Mouse (Mus musculus) layer of hippocampus, adult 8-10 months (tissue): ENCODE data around the gene Cc2d2a. TPM values are rescaled to one million over a fixed set of nuclear protein-coding genes. Genes with fewer than 3 reads are reported as not detected.

Source experiments
- DNase-seq, 2 experiments: peaks; one replicate each; pipeline ENCODE4 v3.0.0; 2022; ENCODE audit warnings: low spot score in 2 of 2
- total RNA-seq, 4 experiments: library from RNA; stranded (reverse); gene quantifications; 2 replicates each; pipeline ENCODE4 v1.2.4; 2022

Cc2d2a gene
- total RNA-seq = 10 to 100 TPM; 19.5 to 26.2 (median 21.2) TPM

DNA sequence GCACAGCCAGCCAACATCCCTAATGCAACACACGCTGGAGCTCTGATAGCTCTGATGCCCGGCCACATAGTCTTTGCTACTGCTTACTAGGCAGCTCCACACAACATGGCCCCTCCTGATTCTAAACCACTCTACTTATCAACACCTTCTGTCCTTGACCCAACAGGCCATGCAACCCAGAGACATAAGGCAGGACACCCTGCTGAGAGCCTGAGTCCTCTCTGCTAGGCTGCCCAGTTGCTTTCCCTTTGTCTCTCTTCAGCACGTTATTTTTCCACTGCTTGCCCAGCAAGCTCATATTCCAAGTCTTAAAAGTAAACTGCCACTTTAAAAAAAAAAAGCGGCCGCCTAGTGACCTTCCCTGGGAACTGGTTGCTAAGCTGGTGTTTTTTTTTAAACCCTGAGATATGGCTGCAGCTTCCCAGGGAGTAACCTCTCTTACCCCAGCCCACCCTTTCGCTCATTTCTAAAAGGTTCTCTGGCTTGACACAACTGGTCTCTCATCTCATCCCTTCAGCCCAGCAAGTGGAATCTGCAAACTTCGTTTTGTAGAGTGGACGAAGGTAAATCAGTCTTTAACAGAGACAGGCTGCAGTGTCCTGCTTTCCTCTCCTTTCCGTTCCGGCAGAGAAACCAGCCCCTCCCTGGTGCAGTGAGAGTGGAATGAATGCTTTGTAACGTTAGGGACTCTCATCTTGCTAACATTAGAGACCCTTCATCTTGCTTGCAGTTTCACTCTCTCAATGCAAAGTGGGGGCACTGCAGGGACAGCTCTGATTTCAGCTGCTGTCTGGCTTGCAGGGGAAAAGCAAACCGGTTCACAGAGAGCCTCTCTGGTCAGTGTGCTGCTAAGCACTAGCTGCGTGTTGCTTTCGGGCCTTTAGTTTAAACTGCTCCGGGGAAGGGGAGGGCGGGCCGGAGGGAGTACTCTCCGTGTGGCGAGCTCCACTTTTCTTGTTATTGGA lies at the start of gene Cc2d2a:
Cc2d2a (plus strand) TSS at position 350 of the 965 bp plus-strand sequence.
- peak in 1 of 2 experiments; percentile 27 for DNase-seq

DNA sequence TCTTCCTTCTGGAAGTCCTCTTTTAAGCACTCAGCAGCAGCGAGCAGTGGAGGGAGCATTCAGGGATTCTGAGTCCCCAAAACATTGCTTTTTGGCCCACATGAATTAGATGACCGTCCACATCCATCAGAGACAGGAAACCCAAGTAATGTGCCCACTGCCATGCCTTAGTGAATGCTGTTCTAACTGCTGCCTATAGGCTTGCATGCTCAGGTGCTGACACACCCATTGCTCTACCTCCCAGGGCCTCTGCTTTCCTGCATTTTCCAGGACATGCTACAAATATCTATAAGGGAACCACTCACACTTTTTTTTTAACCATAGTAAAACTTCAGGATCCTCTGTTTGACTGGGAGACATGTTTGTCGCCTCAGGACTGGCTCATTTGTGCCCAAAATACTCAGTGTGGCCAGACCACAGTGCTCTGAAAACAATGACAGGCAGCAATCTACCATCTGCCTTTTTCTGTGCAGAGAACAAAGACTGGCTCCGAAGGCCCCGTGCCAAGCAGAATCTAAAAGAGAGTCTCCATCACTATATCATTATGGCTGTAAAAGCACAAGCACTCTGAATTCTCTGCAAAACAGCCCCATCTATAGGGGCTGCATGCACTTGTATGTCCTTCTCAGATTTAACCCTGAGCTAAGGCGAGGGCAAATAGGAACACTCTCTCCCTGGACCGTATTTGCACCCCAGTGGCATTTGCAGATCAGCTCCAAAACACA lies 40.4 kb upstream of the Cc2d2a start:
- DNase-seq = peak in 1 of 2 experiments; percentile 46

DNA sequence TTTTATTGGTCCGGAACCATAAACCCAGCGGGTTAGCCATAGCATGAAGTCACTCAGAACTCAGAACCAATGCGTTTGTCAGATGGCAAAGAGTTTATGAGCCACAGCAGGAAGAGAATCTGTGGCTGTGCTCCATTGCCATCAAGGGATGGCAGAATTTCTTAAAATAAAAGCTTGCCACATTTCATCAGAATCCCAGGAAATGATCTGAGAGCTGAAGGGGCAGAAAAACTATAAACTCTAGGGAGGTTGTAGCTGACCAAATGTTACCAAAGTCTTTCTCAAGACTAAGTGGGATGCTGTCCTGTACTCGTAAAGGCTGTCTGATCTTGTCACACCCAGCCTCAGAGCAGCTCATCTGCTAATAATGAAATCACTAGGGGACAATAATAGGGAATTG lies 36.7 kb upstream of the Cc2d2a start:
- no peak for DNase-seq

DNA sequence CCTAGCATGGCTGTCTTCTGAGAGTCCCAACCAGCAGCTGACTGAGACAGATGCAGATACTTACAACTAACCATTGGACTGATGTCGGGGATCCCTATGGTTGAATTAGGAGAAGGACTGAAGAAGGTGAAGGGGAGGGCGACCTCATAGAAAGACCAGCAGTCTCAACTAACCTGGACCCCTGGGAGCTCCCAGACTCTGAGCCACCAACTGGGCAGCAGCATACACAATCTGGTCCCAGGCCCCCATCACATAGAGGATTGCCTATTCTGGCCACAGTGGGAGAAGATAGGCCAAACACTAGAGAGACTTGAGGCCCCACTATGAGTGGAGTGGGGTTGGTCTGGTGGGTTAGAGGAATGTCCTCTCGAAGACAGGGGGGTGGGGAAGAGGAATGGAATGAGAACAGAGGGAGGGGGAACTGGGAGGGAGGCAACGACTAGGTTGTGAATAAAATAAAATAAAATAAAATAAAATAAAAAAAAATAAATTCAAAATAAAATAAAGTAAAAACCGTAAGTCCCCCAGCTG lies 28.0 kb upstream of the Cc2d2a start:
- DNase-seq = no peak

DNA sequence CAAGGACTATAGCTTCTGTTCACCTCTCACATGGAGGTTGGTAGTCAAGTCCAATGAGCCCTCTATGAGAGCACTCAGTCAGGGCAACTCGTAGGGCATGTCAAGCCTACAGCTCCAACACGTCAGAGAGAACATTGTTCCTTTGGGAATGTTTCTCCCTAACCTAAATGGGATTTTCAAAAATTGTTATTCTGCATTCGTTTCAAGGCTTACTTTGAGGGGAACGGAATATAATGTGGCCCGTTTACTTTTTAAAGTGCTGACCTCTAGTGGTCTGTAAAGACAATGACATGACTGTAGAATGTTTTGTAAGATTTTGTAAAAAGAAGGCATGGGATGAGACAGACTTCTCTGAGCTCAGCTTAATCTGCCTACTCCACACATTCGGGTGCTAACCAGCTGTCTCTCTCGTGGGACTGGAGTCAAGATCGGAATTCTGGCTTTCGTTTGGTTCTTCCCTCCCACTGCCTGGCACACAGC lies 27.5 kb upstream of the Cc2d2a start:
- peak; percentile 72 to 74 for DNase-seq

DNA sequence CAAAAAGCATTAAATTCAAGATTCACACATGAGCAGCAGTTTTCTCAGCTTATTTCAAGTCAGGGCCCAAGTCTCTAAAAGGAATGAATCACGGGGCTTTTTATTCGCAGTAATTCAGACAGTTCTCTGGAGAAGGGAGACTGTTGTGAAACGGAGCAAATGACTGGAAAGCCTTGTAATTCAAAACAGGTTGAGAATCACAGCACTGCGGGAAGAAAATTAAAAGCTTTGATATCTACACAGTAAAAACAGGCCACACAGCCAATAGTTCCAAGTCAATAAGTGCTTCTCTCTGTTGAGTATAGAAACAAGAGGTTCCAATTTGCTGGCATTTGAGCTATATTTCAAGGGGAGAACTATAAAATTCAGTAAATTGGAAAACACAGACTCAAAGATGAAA lies 17.1 kb upstream of the Cc2d2a start:
- no peak for DNase-seq

DNA sequence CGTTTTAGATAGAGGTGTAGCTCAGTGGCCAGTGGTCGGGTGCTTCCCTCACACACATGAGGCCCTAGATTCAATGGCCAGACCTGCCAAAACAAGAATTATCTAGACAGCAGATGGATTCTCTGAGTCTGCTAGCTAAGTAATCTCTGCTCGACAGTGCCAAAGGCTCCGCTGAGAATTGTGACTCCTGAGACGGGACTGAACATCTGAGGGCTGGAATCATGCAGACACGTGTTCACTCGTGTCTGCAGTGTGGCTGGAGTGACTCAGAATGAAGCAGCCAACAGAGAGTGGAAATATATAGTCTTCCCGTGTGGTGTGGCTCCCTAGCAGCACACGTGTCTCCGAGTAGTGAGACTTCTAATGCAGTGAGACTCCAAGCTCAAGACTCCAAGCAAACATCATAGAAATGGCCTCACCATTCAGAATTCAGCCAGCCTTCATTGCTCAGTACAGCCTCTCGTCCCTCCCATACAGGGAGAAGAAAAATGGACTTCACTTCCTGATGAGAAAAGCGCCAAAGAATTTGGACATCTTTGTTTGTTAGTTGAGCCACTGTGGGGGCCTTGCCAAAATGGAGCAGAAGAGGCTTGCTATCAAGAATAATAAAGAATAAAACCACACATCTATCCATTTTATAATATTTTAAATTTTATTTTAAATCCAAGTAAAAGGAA lies 14.9 kb upstream of the Cc2d2a start:
- DNase-seq = no peak

DNA sequence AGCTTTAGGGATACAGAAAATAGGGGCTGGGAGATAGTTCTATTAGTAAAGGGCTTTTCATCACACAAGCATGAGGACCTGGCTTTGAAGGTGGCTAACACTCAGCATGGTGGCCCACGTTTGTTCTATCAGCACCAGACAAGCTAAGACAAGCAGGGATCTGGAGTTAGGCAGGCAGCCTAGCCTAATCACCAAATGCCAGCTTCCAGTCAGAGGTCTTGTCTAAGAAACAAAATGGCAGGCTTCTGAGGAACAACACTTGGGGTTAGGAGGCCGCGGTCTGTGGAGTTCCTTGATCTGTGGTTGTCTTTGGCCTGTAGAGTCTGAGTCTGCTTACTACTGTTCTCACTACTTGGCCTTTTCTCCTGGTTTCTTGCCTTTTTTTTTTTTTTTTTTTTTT lies 648 bp upstream of the Cc2d2a start:
- no peak for DNase-seq

DNA sequence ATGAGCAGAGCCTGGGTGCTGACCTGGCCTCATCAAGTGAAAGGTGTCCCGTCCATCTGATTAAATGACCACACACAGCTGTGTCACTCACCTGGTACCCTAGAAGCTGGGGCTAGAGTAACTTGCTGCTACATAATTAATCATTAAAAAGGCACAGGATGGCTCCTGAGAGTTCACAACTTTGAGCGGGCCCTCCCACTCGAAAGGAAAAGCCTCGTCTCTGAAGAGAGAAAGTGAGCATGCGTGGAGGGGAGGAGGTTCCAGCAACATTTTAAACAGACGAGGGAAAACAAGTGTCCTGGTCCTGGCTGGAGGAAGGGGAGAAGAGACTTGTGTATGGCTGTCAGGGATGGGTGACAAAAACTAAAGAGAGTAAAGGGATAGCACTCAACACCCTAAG lies 1.4 kb downstream of the Cc2d2a start:
- no peak for DNase-seq

DNA sequence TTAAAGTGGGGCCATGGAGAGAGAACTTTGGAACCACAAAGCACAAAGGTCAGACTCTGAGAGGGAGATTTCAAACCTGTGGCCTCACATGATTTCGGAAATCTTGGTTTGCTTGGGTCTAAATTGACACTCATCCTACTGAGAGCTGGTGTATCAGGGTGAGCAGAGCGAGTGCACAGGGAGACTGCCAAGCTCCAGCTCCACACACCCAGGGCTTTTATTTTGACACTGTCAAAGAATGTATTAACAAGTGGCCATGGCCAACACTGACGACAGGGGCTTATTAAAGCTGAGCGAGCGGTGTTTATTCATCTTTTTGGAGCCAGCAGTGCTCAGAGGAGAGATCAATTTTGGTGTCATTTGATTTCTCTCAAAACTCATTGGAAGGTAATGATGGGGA lies 3.0 kb downstream of the Cc2d2a start:
- no peak for DNase-seq

DNA sequence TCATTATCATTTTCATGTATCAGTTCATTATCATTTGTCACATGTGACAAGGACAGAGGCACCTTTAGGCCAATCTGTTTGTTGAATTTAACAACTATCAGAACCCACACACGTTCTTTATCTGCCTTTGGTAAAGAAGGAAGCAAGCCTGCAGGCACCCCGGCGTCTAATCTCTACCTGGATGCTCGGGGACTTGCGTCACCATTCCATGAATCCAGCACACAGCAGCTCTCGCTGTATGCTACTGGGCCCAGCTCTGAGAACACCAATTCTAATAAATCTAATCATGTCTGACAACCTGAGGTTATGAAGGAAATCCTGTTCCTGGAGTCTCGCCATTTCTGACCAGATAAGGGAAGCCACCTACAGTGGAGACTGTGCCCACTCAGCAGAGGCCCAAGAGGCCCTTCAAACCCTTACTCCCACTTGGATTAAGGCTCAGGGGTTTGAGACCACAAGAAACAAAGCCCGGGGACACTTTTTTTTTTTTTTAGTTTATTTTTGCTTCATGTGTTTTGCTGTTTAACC lies 7.0 kb downstream of the Cc2d2a start:
- no peak for DNase-seq

DNA sequence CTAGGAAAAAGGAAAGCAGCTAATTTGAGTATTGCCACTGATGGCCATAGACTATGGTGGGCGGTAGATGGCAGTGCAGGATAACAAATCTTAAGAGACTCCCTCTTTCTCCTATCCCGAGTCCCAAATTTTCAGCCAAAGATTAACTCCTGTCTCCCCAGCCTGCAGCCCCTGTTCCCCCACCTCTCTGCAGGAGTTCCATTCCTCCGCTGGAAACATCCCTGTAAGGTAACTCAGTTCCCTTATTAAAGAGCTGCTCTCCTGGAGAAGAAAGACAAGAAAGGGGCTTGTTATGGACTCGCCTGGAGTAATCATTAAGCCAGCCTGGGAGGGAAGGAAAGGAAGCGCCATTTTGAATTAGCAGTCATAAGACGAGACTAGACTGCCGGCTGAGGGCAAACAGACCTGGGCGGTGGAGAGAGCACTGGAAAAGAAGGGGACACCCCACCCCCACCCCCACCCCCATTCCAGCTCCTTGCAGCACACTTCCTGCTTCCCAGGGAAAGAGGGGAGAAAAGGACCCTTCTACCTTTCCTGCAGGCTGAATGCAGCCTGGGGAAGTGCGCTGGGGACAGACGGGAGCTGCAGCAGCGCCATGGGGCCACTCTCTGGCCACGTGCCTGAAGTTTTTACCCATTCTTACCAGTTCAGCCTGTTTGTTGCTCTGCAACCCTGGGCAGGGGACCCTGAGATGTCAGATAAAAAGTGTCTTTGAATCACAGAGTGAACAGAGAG lies 10.2 kb downstream of the Cc2d2a start:
- DNase-seq = peak; percentile 82

DNA sequence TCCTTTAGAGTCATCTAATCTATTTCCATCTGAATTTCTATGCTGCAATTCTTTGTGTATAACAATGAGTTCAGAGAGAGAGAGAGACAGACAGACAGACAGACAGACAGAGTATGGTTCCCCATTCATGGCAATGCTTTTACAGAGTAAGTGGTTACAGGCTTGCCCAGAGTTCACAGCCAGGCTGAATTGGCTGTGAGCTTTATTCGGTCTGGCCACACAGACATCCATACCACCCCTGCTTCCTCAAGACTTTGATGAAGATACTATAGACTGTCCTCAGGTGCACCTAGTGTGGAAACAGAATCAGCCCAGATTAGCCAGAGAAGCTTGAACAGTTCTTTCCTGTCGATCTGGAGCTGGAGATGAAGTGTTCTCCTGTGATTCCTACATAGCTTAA lies 10.9 kb downstream of the Cc2d2a start:
- no peak for DNase-seq

DNA sequence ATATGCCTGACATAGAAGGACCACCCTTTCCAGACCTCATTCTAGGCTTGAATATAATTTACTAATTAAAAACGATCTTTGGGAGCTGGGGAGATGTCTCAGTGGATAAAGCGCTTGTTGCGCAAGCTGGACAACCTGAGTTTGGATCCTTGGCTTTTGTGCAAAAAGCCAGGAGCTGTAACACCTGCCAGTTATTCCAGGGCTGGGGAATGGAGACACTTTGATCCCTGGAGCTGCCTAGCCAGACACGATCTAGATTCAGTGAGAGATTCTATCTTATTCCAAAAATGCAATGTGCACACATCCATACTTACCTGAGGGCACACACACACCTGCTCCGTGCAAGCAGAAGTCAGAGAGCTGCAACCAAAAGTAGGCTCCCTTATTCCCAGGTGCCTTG lies 23.3 kb downstream of the Cc2d2a start:
- no peak for DNase-seq

DNA sequence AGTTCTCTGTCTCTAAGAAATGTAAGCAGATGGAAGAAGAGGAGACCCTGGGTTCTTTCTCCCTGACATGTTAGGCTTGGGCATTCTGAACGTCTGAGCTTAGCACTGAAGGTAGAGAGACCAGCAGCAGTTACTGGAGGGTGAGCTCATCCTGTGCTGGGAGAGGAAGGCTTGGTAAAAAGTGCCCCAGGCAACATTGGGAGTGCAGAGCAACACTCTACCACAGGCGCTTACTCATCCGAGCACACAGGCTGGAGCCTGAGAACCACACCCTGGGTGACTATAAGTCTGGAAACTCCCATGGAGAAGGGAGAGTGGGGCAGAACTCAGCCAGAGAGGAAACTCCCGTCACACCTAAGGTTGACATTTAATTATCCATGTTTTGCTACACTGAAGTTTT lies 30.3 kb downstream of the Cc2d2a start:
- no peak for DNase-seq

DNA sequence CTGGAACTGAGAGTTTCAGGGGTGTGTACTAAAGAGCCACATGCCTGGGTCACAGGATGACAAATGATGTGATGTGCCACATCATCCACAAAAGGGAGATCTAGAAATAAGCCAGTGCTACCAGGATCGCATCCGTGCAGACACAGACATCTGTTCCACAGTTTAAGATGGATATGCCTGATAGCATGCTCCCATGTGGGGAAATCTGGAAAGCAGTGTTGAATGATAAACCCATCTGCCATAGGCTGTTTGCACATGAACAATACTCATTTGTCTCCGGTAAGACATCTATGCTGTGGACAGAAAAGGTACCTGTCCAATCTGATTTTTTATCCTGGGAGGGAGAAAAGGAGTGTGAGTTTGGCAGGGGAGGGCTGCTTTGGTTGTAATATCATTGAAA lies 35.0 kb downstream of the Cc2d2a start:
- DNase-seq = peak in 1 of 2 experiments; percentile 13

DNA sequence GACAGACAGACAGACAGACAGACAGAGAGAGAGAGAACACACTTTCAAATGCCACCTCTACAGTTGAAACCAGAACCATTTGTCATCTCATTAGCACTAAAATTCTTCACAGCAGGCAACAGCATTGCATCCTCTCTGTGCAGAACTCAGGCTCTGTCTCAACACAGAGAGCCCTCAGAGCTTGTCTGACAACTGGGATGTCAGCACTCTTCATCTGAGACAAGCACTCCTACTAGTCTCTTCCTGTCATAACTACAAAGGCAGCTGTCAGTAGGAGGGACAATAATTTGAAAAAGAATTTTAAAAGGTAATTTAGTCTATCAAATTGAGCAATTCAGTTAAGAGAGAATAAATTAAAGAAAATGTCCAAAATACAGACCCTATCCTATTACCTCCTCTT lies 37.1 kb downstream of the Cc2d2a start:
- DNase-seq = no peak

DNA sequence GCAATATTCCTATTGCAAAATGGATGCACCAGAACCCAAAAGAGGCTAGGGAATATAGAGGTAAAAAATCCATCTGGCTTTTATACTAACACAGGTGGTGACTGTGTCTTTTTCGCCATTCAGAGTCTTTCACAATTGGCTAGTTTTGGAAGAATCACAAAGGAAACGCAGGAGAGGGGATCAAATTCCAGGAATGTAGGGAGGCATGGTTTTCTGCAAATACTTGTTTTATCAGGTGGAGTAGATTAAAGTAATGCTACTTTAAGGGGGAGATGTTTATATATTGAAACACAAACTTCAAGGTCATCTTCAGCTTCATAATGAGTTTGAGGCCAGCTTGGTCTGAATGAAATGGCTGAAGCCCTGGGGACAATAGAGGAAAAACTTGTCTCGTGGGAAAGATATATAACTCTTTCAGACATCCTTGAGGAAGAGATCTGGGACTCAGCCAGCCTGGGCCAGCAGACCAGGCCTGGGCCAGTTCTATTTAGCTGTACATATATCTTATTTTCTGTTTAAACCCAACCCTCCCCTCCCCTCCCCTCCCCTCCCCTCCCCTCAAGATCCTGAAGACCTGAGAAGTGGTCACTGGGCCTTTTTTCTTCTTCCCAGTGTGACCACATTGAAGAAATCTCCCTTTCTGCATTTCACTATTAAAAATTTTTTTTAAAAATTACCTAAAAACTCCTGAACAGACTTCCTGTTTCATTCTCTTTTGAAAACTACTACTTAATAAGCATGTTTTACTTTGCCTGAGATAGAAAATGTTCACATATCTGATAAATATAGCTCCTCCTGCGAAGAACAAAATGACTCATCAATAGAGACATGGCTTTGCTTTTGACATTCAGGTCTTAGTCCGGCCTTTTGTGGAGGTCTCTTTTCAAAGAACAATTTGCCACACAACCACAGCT lies 59.6 kb downstream of the Cc2d2a start:
- DNase-seq = no peak

DNA sequence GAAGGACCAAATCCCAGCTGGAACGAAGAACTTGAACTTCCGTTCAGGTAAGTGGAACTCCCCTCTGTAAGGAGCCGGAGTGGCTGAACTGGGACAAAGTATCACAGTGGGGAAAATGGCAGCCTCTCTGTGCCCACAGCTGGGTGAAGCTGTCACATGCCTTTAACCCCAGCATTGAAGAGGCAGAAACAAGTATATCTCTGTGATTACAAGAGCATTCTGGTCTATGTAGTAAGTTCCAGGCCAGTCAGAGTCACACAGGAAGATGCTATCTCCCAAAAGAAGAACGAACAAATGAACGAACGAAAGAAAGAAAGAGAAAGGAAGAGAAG lies 60.3 kb downstream of the Cc2d2a start:
- DNase-seq = no peak

DNA sequence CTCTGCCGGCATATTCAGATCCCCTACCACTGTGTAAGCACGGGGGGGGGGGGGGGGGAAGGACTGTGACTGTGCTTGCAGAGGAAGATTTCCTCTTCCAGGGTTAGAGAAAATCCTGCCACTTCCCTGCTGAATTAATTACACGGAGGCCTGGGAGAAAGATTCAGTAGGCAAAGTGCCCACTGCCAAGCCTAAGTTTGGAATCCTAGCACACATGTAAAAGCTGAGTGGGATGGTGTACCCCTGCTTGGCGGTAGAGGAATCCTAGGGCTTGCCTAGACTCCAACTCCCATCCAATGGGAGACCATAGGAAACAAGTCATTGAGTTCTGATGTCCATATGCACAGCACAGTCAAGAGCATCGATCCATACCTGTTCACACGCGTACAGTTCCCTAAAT lies 61.7 kb downstream of the Cc2d2a start:
- no peak for DNase-seq
